Mouse (Mus musculus) bone marrow, adult 2 months (tissue): ENCODE results near the gene Rnpc3.

Source experiments
- CTCF ChIP-seq: fragments of 200-500 bp; IDR thresholded peaks from 2 replicates; pipeline ENCODE4 v1.5.1; 2011; ENCODE audit warnings: low read length, control low read depth; ENCODE audit not compliant: control insufficient read depth, insufficient read depth
- POLR2A ChIP-seq: fragments of 200-500 bp; IDR thresholded peaks from 2 replicates; pipeline ENCODE4 v1.6.1; 2011; ENCODE audit warnings: low read depth, mild to moderate bottlenecking, control low read depth, low read length, borderline replicate concordance; ENCODE audit not compliant: control insufficient read depth

GRCm38 (mm10) chr3:113574578-113574977 lies 55.4 kb downstream of the Rnpc3 start:
- no peak for TF ChIP-seq POLR2A
- TF ChIP-seq CTCF: no peak
